Comparison of ENCODE assay signal across 8 mouse cellular contexts in genomic region chr13:59515074-59515473, GRCm38 (mm10).
DNase-seq lines count a peak whose midpoint lies in the region; ATAC-seq and TF ChIP-seq lines count a peak whose summit lies in the region.

No protein-coding gene starts in this region.

- no peaks in the 10 kb centered on the region for H3K9me3 ChIP-seq in midbrain, postnatal 0 days (ENCODE audit: low read length)

- DNase-seq in gastrocnemius, adult 18-20 months (ENCODE audit: low spot score) = peak; percentile 48
- DNase-seq in gastrocnemius, postnatal 25 days = no peak
- DNase-seq in thymus, adult 2 months = peak; percentile 43
- DNase-seq in thymus, adult 18-20 months = no peak
- DNase-seq in cerebellum, postnatal 14 days = peak; percentile 72 to 88
- peak; percentile 10 for DNase-seq in hindlimb bud, embryonic 11.5 days (ENCODE audit: extremely low spot score, low read depth, low spot score)
- peak; percentile 20 for DNase-seq in midbrain, postnatal 0 days (ENCODE audit: low spot score)
- DNase-seq in layer of hippocampus, postnatal 14 days (ENCODE audit: low spot score in 2 of 2) = no peak

- WGBS in thymus, adult 2 months = 80% methylated on average over 7 of the region's 7 CpGs
- 21% methylated on average over 7 of the region's 7 CpGs for WGBS in midbrain, postnatal 0 days

- no peaks in the 10 kb centered on the region for H3K27me3 ChIP-seq in thymus, adult 2 months (ENCODE audit: control insufficient read depth, insufficient read depth, low read length)
- H3K27me3 ChIP-seq in midbrain, postnatal 0 days (ENCODE audit: insufficient read depth, low read length) = no peaks in the 10 kb centered on the region

- TF ChIP-seq POLR2A in thymus, adult 2 months (IDR thresholded peaks at IDR 0.05; ENCODE audit: control insufficient read depth, extremely low read depth, insufficient read depth, low read length, poor library complexity) = no peak

- H3K9ac ChIP-seq in midbrain, postnatal 0 days (replicated peaks; ENCODE audit: low read length, poor library complexity, severe bottlenecking) = no peak overlapping the region

- no peak overlapping the region for H3K4me3 ChIP-seq in thymus, adult 2 months (ENCODE audit: control insufficient read depth, insufficient read depth, low read length)
- H3K4me3 ChIP-seq in midbrain, postnatal 0 days (ENCODE audit: low read depth, low read length) = no peak overlapping the region

- no peak overlapping the region for H3K4me2 ChIP-seq in midbrain, postnatal 0 days (ENCODE audit: low read depth, low read length, poor library complexity, severe bottlenecking)

- 0 out of 2 replicates have a peak, but pooled peaks have one; percentile 26 for TF ChIP-seq CTCF in thymus, adult 2 months (IDR thresholded peaks at IDR 0.05; ENCODE audit: borderline replicate concordance, control insufficient read depth, extremely low read depth, insufficient read depth, low read length, poor library complexity)
- peak; percentile 56 for TF ChIP-seq CTCF in midbrain, postnatal 0 days (IDR thresholded peaks at IDR 0.05)

- H3K36me3 ChIP-seq in thymus, adult 2 months (ENCODE audit: control insufficient read depth, insufficient read depth, low read length) = no peaks in the 10 kb centered on the region
- H3K36me3 ChIP-seq in midbrain, postnatal 0 days (ENCODE audit: insufficient read depth, low read length) = peaks cover 13% of the 10 kb centered on the region

- no peaks in the 10 kb centered on the region for H3K4me1 ChIP-seq in thymus, adult 2 months (replicated peaks; ENCODE audit: control insufficient read depth, insufficient read depth, low read length)
- H3K4me1 ChIP-seq in midbrain, postnatal 0 days (ENCODE audit: insufficient read depth, low read length) = no peaks in the 10 kb centered on the region

- no peak overlapping the region for H3K27ac ChIP-seq in thymus, adult 2 months (ENCODE audit: control insufficient read depth, insufficient read depth, low read length)
- H3K27ac ChIP-seq in midbrain, postnatal 0 days (ENCODE audit: low read depth, low read length) = no peak overlapping the region

- ATAC-seq in midbrain, postnatal 0 days (ENCODE audit: low FRiP score) = no peak

Comparison
In these comparisons a context has a peak if more than half of its experiments do, and no peak if none do; other contexts are left out.
1. DNase-seq: peak in gastrocnemius, adult 18-20 months (single experiment), thymus, adult 2 months (single experiment), cerebellum, postnatal 14 days (2 of 2), hindlimb bud, embryonic 11.5 days (single experiment) and midbrain, postnatal 0 days (single experiment); none in gastrocnemius, postnatal 25 days (single experiment), thymus, adult 18-20 months (0 of 2) and layer of hippocampus, postnatal 14 days (0 of 2).